Comparison of ENCODE assay signal across 7 mouse cellular contexts in genomic region chr17:94834067-94834445, GRCm38 (mm10).
DNase-seq lines count a peak whose midpoint lies in the region; ATAC-seq and TF ChIP-seq lines count a peak whose summit lies in the region.
"Not testable (repeated sequence)": the region's sequence is repeated elsewhere in the genome, so short reads cannot be mapped to it uniquely, and the experiment has no call there.

No protein-coding gene starts in this region.

- H3K27me3 ChIP-seq in forebrain, embryonic 10.5 days (ENCODE audit: poor library complexity, severe bottlenecking); heart, embryonic 15.5 days; kidney, adult 2 months (replicated peaks; ENCODE audit: control insufficient read depth, insufficient read depth, low read length); liver, embryonic 11.5 days (replicated peaks; ENCODE audit: control insufficient read depth, insufficient read depth, low read length); midbrain, embryonic 10.5 days (ENCODE audit: low read depth, poor library complexity, severe bottlenecking): not testable (repeated sequence)

- TF ChIP-seq POLR2A in kidney, adult 2 months (IDR thresholded peaks at IDR 0.05; ENCODE audit: low read depth, low read length): not testable (repeated sequence)

- H3K4me1 ChIP-seq in forebrain, embryonic 10.5 days: peaks cover 17% of the 10 kb centered on the region
- H3K4me1 ChIP-seq in heart, embryonic 15.5 days (replicated peaks); kidney, adult 2 months (ENCODE audit: control insufficient read depth, insufficient read depth, low read length); liver, embryonic 11.5 days (replicated peaks; ENCODE audit: control insufficient read depth, insufficient read depth, low read length): not testable (repeated sequence)
- peaks cover 16% of the 10 kb centered on the region for H3K4me1 ChIP-seq in midbrain, embryonic 10.5 days

- WGBS in forebrain, embryonic 10.5 days: 7% methylated on average over 9 of the region's 9 CpGs
- WGBS in heart, embryonic 15.5 days: 4% methylated on average over 9 of the region's 9 CpGs
- 5% methylated on average over 9 of the region's 9 CpGs for WGBS in kidney, adult 2 months
- 5% methylated on average over 9 of the region's 9 CpGs for WGBS in liver, embryonic 11.5 days
- WGBS in midbrain, embryonic 10.5 days: 12% methylated on average over 9 of the region's 9 CpGs

- H3K9me3 ChIP-seq in forebrain, embryonic 10.5 days; heart, embryonic 15.5 days (replicated peaks); liver, embryonic 11.5 days (ENCODE audit: control insufficient read depth, low read length); midbrain, embryonic 10.5 days (replicated peaks): not testable (repeated sequence)

- peak overlapping the region; percentile 74 for H3K4me3 ChIP-seq in forebrain, embryonic 10.5 days
- H3K4me3 ChIP-seq in heart, embryonic 15.5 days: peak overlapping the region; percentile 80
- H3K4me3 ChIP-seq in kidney, adult 2 months (ENCODE audit: insufficient read depth, low read depth, low read length): peak overlapping the region; percentile 89
- peak overlapping the region; percentile 77 for H3K4me3 ChIP-seq in liver, embryonic 11.5 days (ENCODE audit: low read depth, low read length)
- H3K4me3 ChIP-seq in midbrain, embryonic 10.5 days: peak overlapping the region; percentile 73

- peak overlapping the region; percentile 81 for H3K4me2 ChIP-seq in heart, embryonic 15.5 days
- H3K4me2 ChIP-seq in liver, embryonic 11.5 days: peak overlapping the region; percentile 68

- H3K27ac ChIP-seq in forebrain, embryonic 10.5 days: peak overlapping the region; percentile 90
- peak overlapping the region; percentile 92 for H3K27ac ChIP-seq in heart, embryonic 15.5 days
- H3K27ac ChIP-seq in kidney, adult 2 months (ENCODE audit: insufficient read depth, low read depth, low read length): not testable (repeated sequence)
- peak overlapping the region; percentile 77 for H3K27ac ChIP-seq in liver, embryonic 11.5 days (ENCODE audit: low read depth, low read length)
- peak overlapping the region; percentile 89 for H3K27ac ChIP-seq in midbrain, embryonic 10.5 days (replicated peaks)

- H3K9ac ChIP-seq in heart, embryonic 15.5 days: peak overlapping the region; percentile 60
- H3K9ac ChIP-seq in liver, embryonic 11.5 days (ENCODE audit: low read depth, low read length): peak overlapping the region; percentile 78

- peak; percentile 2 for DNase-seq in brain, adult 2 months (ENCODE audit: low read depth, low spot score)
- not testable (repeated sequence) for DNase-seq in forebrain, embryonic 10.5 days (ENCODE audit: extremely low spot score, low spot score); kidney, adult 2 months; liver, embryonic 11.5 days (ENCODE audit: low spot score); midbrain, embryonic 10.5 days (ENCODE audit: low spot score)
- DNase-seq in right cerebral cortex, adult 18-20 months: peak; percentile 2

- not testable (repeated sequence) for TF ChIP-seq CTCF in kidney, adult 2 months (conservative IDR thresholded peaks at IDR 0.05; ENCODE audit: insufficient read depth, insufficient read length, low read depth, low read length)

- ATAC-seq in heart, embryonic 15.5 days (replicated peaks; ENCODE audit: insufficient number of reproducible peaks, insufficient read depth, low FRiP score, low read depth); liver, embryonic 11.5 days (replicated peaks; ENCODE audit: low FRiP score): not testable (repeated sequence)

- H3K36me3 ChIP-seq in forebrain, embryonic 10.5 days (replicated peaks): peaks cover 40% of the 10 kb centered on the region
- H3K36me3 ChIP-seq in heart, embryonic 15.5 days; kidney, adult 2 months (ENCODE audit: control insufficient read depth, insufficient read depth, low read length); liver, embryonic 11.5 days (ENCODE audit: control insufficient read depth, insufficient read depth, low read length): not testable (repeated sequence)
- H3K36me3 ChIP-seq in midbrain, embryonic 10.5 days: peaks cover 38% of the 10 kb centered on the region
